Mouse (Mus musculus): ENCODE measurements at regions not wholly inside any gene's neighbourhood (a gene's known extent, or its start where the extent isn't known, plus 50 kb on each side); places are given as distances from the start of the nearest gene placed in this dataset.

DNA sequence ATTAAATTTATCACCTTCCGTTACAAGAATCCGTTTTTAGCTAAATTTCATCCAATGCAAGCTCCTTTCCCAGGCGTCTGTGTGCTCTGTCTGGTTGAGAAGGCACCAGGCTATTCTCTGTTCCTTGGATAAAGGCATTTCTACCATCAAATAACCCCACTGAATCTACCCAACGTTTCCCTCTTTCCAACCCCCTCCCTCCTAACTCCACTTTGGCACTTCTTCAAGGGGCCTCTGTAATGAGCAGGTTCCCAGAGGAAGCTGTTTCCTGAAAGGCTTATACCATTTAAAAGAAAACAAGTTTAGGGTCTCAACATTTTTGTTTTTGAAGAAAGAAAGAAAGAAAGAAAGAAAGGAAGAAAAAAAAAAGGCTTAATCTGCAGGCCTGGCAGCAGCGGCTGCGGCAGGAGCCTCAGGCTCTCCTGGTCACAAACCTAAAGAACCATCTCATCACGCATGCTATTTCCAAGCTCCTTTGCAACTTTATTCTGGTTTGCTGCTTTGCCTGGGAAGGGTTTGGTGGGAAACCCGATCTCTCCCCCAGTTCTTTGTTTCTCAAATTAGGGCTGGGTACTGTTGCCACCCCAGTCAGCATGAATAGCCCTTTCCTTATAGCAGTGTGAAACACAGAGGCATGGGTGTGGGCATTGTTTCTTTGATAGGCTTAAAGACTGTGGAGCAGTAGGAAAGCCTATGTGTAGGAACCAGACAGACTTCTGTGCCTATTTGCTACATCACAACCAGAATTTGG lies 160.5 kb upstream of the Tnc start:
- DNase-seq (ENCODE audit: low spot score in 2 of 2), result peak; percentile 28 to 35

DNA sequence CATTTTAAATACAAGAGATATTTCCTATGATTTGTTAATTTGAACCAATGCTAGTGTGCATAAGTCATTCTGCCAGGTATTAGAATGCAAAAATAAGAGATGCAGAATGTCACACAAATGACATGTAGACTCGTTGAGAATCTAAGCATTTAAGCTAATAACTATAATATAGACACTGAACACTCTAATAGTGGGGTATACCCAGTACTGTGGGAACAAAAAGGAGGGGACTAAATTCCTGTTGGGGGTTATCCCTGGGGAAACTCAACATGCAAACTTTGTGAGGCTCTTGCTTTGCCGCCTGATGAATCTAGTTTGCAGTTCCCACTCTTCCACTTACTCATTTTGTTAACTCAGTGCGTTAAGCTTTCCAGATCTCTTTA lies 154.0 kb upstream of the Tnc start:
- no peak for DNase-seq (ENCODE audit: low spot score in 2 of 2)

- peak; percentile 72 to 75 for DNase-seq (ENCODE audit: low spot score in 2 of 2)
Observed at GRCm38 (mm10) chr4:64200151-64200807, 153.5 kb upstream of the Tnc start.

GRCm38 (mm10) chr4:64184986-64185385 lies 138.2 kb upstream of the Tnc start:
- no peak for DNase-seq (ENCODE audit: low spot score in 2 of 2)

GRCm38 (mm10) chr4:64175938-64176337 lies 129.1 kb upstream of the Tnc start:
- DNase-seq (ENCODE audit: low spot score in 2 of 2), result peak in 1 of 2 experiments; percentile 22

DNA sequence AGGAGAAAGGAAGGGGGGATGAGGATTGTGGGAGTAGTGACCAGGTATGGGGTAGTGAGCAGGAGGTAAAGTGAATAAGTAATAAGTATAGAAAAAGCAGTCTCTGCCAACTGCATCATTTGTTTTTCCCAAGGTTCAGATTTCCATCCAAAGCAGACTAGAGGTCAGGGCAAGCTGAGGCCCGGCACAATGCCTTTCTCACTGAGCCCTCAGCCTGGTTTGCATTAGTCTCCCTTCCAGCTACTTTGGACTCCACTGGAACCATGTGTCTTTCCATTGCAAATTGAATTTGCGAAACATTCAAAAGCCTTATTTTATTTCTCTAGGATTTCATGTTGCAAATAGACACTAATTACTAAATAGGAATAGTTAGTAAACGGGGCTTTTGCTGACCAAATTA lies 124.7 kb upstream of the Tnc start:
- no peak for DNase-seq (ENCODE audit: low spot score in 2 of 2)

- peak; percentile 81 to 87 for DNase-seq (ENCODE audit: low spot score in 2 of 2)
Observed at GRCm38 (mm10) chr4:64148989-64149463, 102.2 kb upstream of the Tnc start.

- no peak for DNase-seq (ENCODE audit: low spot score in 2 of 2)
Observed at GRCm38 (mm10) chr4:64145924-64146323, 99.1 kb upstream of the Tnc start.

GRCm38 (mm10) chr4:64142963-64143362 lies 96.1 kb upstream of the Tnc start:
- DNase-seq (ENCODE audit: low spot score in 2 of 2), result no peak

- DNase-seq (ENCODE audit: low spot score in 2 of 2), result peak; percentile 39 to 41
Observed at GRCm38 (mm10) chr4:64142356-64142787, 95.6 kb upstream of the Tnc start.

DNA sequence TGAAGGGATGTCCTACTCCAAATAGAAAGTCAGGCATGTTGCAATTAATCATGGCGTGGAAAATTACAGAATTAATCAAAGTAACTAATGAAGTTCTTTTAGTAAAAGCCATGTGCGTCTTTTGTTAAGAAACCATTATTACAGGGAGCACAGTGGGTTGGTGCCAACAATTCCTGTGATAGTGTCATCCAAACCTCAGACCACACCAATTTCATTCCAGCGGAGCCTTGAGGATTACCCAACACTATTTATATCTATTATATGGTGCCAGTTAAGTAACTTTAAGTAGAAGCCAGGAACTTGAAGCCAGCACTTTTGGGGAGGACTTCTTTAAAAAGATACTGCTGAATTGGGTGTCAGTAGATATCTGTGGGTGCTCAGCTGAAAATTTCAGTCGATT lies 93.0 kb upstream of the Tnc start:
- no peak for DNase-seq (ENCODE audit: low spot score in 2 of 2)

GRCm38 (mm10) chr4:64135036-64135435 lies 88.2 kb upstream of the Tnc start:
- no peak for DNase-seq (ENCODE audit: low spot score in 2 of 2)

DNA sequence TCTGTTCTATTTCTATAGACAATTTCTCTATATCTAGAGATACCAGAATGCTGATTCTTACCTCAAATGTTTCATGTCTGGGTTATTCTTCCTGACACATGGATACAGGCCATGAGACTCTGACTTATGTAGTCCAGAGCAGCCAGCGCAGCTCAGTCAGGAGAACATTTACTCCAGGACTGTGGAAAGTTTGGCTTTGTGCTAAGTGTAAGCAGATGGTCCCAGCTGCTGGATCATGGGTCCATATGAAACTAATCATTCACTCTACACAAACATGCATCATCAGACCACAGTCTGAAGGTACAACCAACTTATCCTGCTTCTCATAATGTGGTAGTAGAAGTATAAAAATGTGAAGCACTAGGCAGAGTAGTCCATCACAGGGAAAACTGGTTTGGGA lies 82.5 kb upstream of the Tnc start:
- no peak for DNase-seq (ENCODE audit: low spot score in 2 of 2)

DNA sequence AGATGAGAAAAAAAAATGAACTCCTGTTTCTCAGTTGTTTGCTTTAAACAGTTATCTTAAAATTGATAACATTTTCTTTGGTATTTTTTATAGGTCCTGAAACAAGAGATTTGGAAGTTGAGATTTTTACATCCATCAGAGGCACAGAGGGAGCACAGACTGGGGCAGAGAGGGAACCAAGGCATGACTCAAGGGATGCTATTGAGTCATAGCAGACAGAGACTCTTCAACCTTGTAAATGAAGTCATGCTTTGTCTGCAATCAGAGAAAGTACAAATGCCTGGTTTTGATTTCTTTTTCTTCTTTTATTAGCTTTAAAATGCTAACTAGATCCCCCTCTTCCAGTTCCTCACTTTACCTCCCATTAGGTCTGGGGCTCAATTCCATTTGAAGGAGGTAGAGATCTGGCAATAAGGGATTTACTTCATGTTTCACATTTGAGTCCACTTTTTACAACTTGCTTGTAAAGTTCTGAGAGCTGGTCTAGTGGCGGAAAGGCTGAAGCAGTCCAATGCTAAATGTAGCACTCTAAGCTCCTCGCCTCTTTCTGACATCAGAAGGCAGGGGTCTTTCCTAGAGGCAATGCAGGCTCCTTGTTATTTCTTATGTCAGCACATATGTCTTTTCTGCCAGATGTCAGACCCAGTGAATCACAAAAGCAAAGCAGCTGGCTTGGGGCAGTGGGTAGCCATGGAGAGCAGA lies 77.7 kb upstream of the Tnc start:
- DNase-seq (ENCODE audit: low spot score in 2 of 2), result no peak

- peak; percentile 51 to 82 for DNase-seq (ENCODE audit: low spot score in 2 of 2)
Observed at GRCm38 (mm10) chr4:64123675-64124074, 76.9 kb upstream of the Tnc start.

- no peak for DNase-seq (ENCODE audit: low spot score in 2 of 2)
Observed at GRCm38 (mm10) chr4:64098247-64098646, 51.4 kb upstream of the Tnc start.
